Mouse (Mus musculus): Measurements from ENCODE around the gene Ercc6l. TPM values are rescaled to one million over a fixed set of nuclear protein-coding genes. Genes with fewer than 3 reads are reported as not detected.

Gene Ercc6l
- 16.1 and 17.0 TPM in 2 replicates for polyA plus RNA-seq (2016; fragmentation: Nextera tagmentation; extraction: Ambion mirVana)

DNA sequence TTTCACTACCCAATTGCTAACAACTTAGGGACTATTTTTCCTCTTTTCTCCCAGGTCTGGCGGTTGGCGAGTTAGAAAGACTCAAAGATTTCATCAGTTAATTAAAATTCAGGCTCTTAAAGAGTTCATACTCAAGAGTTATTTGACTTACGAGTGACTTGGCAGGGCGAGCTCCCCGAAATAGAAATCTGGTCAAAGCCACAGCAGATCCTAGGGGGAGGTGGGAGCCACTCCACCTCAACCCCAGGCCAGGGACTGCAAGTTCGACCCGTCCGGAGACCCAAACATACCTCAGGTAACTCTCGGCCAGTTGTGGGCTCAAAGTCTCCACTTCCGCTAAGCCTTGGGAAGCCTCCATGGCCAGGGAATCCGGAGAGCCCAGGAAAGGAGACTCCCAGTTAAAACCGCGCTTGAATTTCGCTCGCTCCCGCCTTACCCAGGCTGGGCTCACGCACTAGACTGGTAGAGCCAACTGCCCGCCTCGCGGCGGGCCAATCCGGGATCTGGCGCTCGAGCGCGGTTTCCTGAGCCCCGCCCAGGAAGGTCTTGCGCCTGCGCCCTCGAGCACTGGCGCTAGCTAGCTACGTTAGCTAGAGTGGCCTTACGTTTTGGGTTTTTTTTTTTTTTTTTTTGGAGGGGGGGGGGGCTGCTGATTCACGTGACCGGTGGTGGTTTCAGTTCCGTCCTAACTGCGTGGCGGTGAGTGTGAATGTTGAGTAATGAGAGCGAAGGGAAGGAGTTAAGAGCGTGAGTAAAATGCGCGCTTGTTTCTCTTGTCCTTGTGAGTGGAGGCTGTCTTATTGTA, at the start of gene Ercc6l:
Gene Ercc6l (minus strand): TSS at position 474 of the 805 bp plus-strand sequence.
- Histone ChIP-seq H3K4me1 (peaks cover 15% of the 10 kb centered on the region; the same call in 1 of the 2 replicates), H3K27ac (peak within 1 kb of the TSS; percentile 85), H3K4me3 (peak within 1 kb of the TSS; percentile 67), H3K27me3 (replicated peaks) (no peaks in the 10 kb centered on the region), H3K9me3 (replicated peaks) (no peaks in the 10 kb centered on the region), H3K36me3 (peaks cover 5% of the 10 kb centered on the region; the same call in 1 of the 2 replicates), H3K9ac (peak within 1 kb of the TSS; percentile 72), H3K4me2 (peak within 1 kb of the TSS; percentile 64)
- WGBS (ENCODE audit: insufficient replicate concordance) = 7% methylated on average over 42 of the region's 42 CpGs
- ATAC-seq = peak; percentile 99

DNA sequence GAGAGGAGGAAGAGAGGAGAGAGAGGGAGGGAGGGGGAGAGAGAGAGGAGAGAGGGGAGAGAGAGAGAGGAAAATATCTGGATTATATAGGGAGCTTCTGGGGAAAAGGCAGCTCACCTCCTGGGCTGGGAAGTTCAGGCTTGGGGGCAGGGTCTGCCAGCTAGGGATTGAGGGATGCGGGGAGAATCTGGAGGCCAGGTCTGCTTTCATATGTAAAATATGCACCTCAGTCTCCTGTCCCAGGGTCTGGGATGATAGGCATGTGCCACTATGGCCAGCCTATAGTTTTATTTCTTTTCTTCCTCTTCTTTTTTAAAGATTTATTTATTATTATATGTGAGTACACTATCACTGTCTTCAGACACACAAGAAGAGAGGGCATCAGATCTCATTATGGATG, 33.9 kb upstream of the Ercc6l start:
- Histone ChIP-seq H3K4me3 (no peak overlapping the region), H3K9ac (no peak overlapping the region), H3K4me1 (0 out of 2 replicates have a peak, but pooled peaks cover 12% of the 10 kb centered on the region), H3K4me2 (no peak overlapping the region), H3K27me3 (replicated peaks) (peaks cover 19% of the 10 kb centered on the region; the same call in 1 of the 2 replicates), H3K36me3 (peaks cover 22% of the 10 kb centered on the region), H3K27ac (no peak overlapping the region), H3K9me3 (replicated peaks) (no peaks in the 10 kb centered on the region)
- ATAC-seq = no peak
- 38% methylated on average over 1 of the region's 1 CpGs for WGBS (ENCODE audit: insufficient replicate concordance)

- H3K4me2 ChIP-seq = peak overlapping the region; percentile 68
- WGBS (ENCODE audit: insufficient replicate concordance) = 35% methylated on average over 5 of the region's 5 CpGs
Measured at GRCm38 (mm10) chrX:102189581-102189980, 32.7 kb upstream of the Ercc6l start.

DNA sequence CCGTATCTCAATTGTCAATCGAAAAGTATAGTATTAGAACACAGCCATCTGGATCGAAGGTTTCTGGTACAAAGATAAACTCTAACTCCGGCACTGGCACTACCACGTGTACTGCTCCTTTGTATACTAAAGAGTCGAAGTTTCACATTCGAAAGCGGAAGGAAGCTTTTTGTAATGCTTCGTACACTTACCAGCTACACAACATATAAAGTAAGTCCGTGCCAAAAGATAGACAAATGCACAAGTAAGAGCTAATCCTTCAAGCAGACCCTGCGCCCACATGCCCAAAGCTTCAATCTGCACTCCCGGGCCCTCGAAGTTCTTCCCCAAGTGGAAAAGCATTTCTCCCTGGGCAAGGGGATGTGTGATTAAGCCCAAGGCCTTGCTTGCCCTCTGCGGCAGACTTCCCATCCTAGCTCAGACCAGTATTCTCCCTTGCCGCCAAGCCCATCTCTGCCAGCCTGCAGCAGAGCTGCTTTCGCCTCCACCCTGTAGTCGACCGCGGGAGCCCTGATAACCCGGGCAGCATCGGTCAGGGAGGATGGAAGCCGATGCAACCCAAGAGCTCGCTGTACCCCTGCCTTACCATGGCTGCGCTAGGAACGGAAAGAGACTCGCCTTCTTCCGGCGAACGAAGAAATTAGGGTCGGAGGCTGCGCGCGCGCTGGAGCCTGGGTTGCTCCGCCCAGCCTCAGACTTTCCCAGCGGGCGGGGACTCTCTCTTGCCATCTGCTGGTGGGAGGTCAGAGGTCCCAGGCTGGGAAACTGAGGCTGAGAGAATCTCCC, 32.0 kb upstream of the Ercc6l start, which contains the start of gene Rps4x:
Gene Rps4x (minus strand): TSS at position 683 of the 786 bp plus-strand sequence.
- H3K4me2 ChIP-seq = peak within 1 kb of the TSS; percentile 68
- ATAC-seq = peak; percentile 85
- 0 out of 2 replicates have a peak, but pooled peaks cover 13% of the 10 kb centered on the region for H3K4me1 ChIP-seq
- peak within 1 kb of the TSS; percentile 66 for H3K4me3 ChIP-seq
- H3K27me3 ChIP-seq (replicated peaks) = peaks cover 15% of the 10 kb centered on the region; the same call in 1 of the 2 replicates
- 13% methylated on average over 37 of the region's 37 CpGs for WGBS (ENCODE audit: insufficient replicate concordance)
- H3K36me3 ChIP-seq = peaks cover 41% of the 10 kb centered on the region
- peak within 1 kb of the TSS; percentile 80 for H3K27ac ChIP-seq
- H3K9ac ChIP-seq = peak within 1 kb of the TSS; percentile 74
- no peaks in the 10 kb centered on the region for H3K9me3 ChIP-seq (replicated peaks)

More at GRCm38 (mm10) chrX:102189581-102189980, 32.7 kb upstream of the Ercc6l start:
- H3K36me3 ChIP-seq = peaks cover 34% of the 10 kb centered on the region
- ATAC-seq = no peak; the same call in 1 of the 2 replicates
- H3K9me3 ChIP-seq (replicated peaks) = no peaks in the 10 kb centered on the region
- 0 out of 2 replicates have a peak, but pooled peaks cover 13% of the 10 kb centered on the region for H3K4me1 ChIP-seq
- peaks cover 19% of the 10 kb centered on the region; the same call in 1 of the 2 replicates for H3K27me3 ChIP-seq (replicated peaks)
- H3K4me3 ChIP-seq = peak overlapping the region; percentile 66
- peak overlapping the region; percentile 5; the same call in 1 of the 2 replicates for H3K9ac ChIP-seq
- H3K27ac ChIP-seq = 0 out of 2 replicates have a peak overlapping the region, but pooled peaks have one; percentile 14

GRCm38 (mm10) chrX:102187023-102187699, 30.3 kb upstream of the Ercc6l start:
- H3K9ac ChIP-seq = peak overlapping the region; percentile 74
- H3K36me3 ChIP-seq = peaks cover 56% of the 10 kb centered on the region
- WGBS (ENCODE audit: insufficient replicate concordance) = 27% methylated on average over 11 of the region's 11 CpGs
- H3K4me1 ChIP-seq = 0 out of 2 replicates have a peak, but pooled peaks cover 13% of the 10 kb centered on the region
- 0 out of 2 replicates have a peak, but pooled peaks cover 8% of the 10 kb centered on the region for H3K27me3 ChIP-seq (replicated peaks)
- H3K9me3 ChIP-seq (replicated peaks) = no peaks in the 10 kb centered on the region
- ATAC-seq = no peak
- peak overlapping the region; percentile 66 for H3K4me3 ChIP-seq
- peak overlapping the region; percentile 68 for H3K4me2 ChIP-seq
- H3K27ac ChIP-seq = peak overlapping the region; percentile 80

DNA sequence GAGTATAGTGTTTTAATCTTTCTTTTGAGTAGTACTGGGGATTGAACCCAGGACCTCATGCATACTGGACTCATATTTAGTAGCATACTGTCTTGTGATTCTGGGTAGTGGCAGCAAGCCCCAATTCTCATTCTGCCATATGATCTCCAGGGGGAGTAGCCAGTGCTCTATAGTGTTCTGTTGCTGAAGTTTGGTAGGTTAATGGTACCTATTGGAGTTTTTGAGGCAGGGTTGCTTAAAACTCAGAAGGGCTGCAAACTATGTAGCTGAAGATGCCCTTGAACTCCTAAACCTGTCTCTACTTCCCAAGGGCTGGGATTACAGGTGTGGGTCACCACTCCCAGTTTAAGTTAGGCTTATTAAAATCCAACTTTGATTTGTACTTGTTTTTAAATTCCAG, 25.7 kb upstream of the Ercc6l start:
- Histone ChIP-seq H3K4me1 (peaks cover 8% of the 10 kb centered on the region; the same call in 1 of the 2 replicates), H3K9ac (no peak overlapping the region), H3K4me3 (no peak overlapping the region), H3K27ac (no peak overlapping the region), H3K36me3 (peaks cover 51% of the 10 kb centered on the region), H3K27me3 (replicated peaks) (peaks cover 6% of the 10 kb centered on the region; the same call in 1 of the 2 replicates), H3K4me2 (no peak overlapping the region), H3K9me3 (replicated peaks) (no peaks in the 10 kb centered on the region)
- no peak for ATAC-seq

DNA sequence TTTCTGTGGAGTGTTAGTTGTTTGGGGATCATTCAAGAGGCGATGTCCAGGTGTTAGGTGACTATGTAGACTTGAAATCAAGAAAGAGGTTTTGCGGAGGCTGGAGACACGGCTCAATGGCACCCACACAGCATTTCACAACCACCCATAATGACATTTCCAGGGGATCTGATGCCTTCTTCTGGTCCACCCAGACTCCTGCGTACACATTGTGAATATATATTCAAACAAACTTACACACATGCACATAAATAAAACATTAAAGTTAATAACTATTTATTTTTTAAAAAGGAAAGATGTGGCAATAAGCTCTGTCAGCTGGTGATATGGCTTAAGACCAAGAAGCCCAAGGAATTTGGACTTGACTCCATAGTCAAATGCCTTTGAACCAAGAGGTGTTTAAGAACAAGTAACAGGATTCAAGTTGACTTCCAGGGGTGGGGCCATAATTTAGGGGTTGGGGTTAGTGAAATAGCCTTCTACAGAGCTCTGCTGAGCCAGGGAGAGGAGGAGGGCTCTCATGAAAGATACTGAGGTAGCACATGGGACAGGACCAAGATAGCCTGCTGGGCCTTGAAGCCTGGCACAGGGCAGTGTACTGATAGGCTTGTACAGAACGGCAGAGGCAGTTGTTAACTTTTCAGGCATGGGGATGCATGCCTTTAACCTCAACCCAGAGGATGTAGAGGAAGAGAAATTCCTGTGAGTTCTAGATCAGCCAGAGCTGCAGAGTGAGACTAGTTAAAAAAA, 18.8 kb upstream of the Ercc6l start:
- Histone ChIP-seq H3K9ac (no peak overlapping the region), H3K27ac (no peak overlapping the region), H3K9me3 (replicated peaks) (no peaks in the 10 kb centered on the region), H3K4me3 (no peak overlapping the region), H3K27me3 (replicated peaks) (peaks cover 6% of the 10 kb centered on the region; the same call in 1 of the 2 replicates), H3K4me1 (peaks cover 8% of the 10 kb centered on the region), H3K36me3 (no peaks in the 10 kb centered on the region), H3K4me2 (no peak overlapping the region)
- peak; percentile 57; the same call in 1 of the 2 replicates for ATAC-seq
- WGBS (ENCODE audit: insufficient replicate concordance) = 78% methylated on average over 5 of the region's 5 CpGs

DNA sequence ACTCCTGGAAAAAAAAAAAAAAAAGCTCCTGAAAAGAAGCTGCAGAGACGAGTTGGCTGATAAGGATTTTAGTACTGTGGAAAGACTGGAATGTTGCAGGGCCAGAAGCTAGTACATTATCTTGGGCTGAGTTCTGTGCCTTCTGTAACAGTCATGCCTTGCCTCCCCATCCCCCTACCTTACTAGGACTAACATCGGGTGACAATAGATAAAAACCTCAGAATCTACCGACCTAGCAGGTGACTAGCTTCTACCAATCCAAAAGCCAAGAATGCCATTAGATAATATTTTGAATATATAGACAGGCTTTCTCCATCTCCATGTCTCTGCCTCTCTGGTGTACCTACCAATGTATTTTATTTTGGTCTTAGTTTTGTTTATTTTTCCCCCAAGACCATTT, 14.0 kb upstream of the Ercc6l start:
- WGBS (ENCODE audit: insufficient replicate concordance) = 22% methylated on average over 3 of the region's 3 CpGs
- no peak overlapping the region for H3K9ac ChIP-seq
- no peaks in the 10 kb centered on the region for H3K9me3 ChIP-seq (replicated peaks)
- H3K4me1 ChIP-seq = peaks cover 9% of the 10 kb centered on the region
- H3K4me3 ChIP-seq = no peak overlapping the region
- no peak overlapping the region for H3K4me2 ChIP-seq
- H3K27me3 ChIP-seq (replicated peaks) = peaks cover 14% of the 10 kb centered on the region; the same call in 1 of the 2 replicates
- 0 out of 2 replicates have a peak overlapping the region, but pooled peaks have one; percentile 25 for H3K27ac ChIP-seq
- peak; percentile 90 for ATAC-seq
- no peaks in the 10 kb centered on the region for H3K36me3 ChIP-seq

DNA sequence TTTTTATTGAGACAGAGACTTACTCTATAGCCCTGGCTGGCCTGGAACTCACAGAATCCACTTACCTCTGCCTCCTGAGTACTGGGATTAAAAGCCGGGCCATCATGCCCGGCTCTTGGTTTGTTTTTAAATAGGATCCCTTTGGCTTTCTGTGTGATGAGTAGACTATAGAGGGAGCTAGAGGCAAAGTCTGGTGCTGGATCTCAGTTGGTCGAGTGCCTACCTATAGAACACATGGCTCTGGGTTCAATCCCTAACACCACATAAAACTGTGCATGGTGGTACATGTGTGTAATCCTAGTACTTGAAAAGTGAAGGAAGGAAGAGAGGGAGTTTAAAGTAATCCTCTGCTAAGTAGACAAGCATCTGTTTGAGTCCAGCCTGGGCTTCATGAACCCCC, 13.2 kb upstream of the Ercc6l start:
- 49% methylated on average over 3 of the region's 3 CpGs for WGBS (ENCODE audit: insufficient replicate concordance)
- Histone ChIP-seq H3K27me3 (replicated peaks) (peaks cover 14% of the 10 kb centered on the region; the same call in 1 of the 2 replicates), H3K4me2 (no peak overlapping the region), H3K9ac (no peak overlapping the region), H3K4me3 (no peak overlapping the region), H3K36me3 (no peaks in the 10 kb centered on the region), H3K27ac (0 out of 2 replicates have a peak overlapping the region, but pooled peaks have one; percentile 25), H3K4me1 (peaks cover 9% of the 10 kb centered on the region), H3K9me3 (replicated peaks) (no peaks in the 10 kb centered on the region)
- no peak for ATAC-seq

- Histone ChIP-seq H3K36me3 (no peaks in the 10 kb centered on the region), H3K4me2 (no peak overlapping the region), H3K27me3 (replicated peaks) (peaks cover 14% of the 10 kb centered on the region; the same call in 1 of the 2 replicates), H3K9me3 (replicated peaks) (no peaks in the 10 kb centered on the region), H3K27ac (no peak overlapping the region), H3K4me1 (peaks cover 9% of the 10 kb centered on the region), H3K4me3 (no peak overlapping the region), H3K9ac (no peak overlapping the region)
- 81% methylated on average over 1 of the region's 1 CpGs for WGBS (ENCODE audit: insufficient replicate concordance)
- no peak for ATAC-seq
Measured at GRCm38 (mm10) chrX:102169724-102170123, 12.8 kb upstream of the Ercc6l start.
